Mouse (Mus musculus): Measurements from ENCODE around the gene Dbil5. TPM values are rescaled to one million over a fixed set of nuclear protein-coding genes. Genes with fewer than 3 reads are reported as not detected.

Gene Dbil5
- polyA plus RNA-seq, 1 experiment from 2014 or later = 0.39 TPM

- ATAC-seq (replicated peaks; ENCODE audit: insufficient number of reproducible peaks, low FRiP score, low TSS enrichment, low read depth) (no peak), DNase-seq (ENCODE audit: low spot score) (no peak)
- WGBS = 40% methylated on average over 5 of the region's 5 CpGs
- Histone ChIP-seq H3K4me2 (ENCODE audit: low read depth, low read length) (no peak overlapping the region), H3K4me3 (ENCODE audit: low read depth, low read length) (no peak overlapping the region), H3K36me3 (replicated peaks; ENCODE audit: control insufficient read depth, insufficient read depth, low read depth, low read length) (no peaks in the 10 kb centered on the region), H3K27me3 (ENCODE audit: control insufficient read depth, insufficient read depth, low read length) (no peaks in the 10 kb centered on the region), H3K27ac (replicated peaks; ENCODE audit: low read depth, low read length) (peak overlapping the region; percentile 56), H3K9ac (replicated peaks; ENCODE audit: low read length) (peak overlapping the region; percentile 22), H3K9me3 (replicated peaks; ENCODE audit: control insufficient read depth, low read length) (no peaks in the 10 kb centered on the region), H3K4me1 (ENCODE audit: control insufficient read depth, insufficient read depth, low read length) (peaks cover 3% of the 10 kb centered on the region; the same call in 1 of the 2 replicates)
These were observed 50.6 kb downstream of the Dbil5 start for GRCm38 (mm10) chr11:76268001-76268459.

Other genes with a start within 250 kb of the Dbil5 start
- gene 1700016K19Rik, start 217.7 kb upstream of the Dbil5 start, polyA plus RNA-seq (2014; fragmentation: Nextera tagmentation; extraction: Ambion mirVana) = 0.47 and 0.77 TPM in 2 replicates
- gene Rflnb, start 189.8 kb upstream of the Dbil5 start, polyA plus RNA-seq (2014; fragmentation: Nextera tagmentation; extraction: Ambion mirVana) = 34.7 TPM in 2 replicates
- gene Vps53, start 38.0 kb upstream of the Dbil5 start, polyA plus RNA-seq (2014; fragmentation: Nextera tagmentation; extraction: Ambion mirVana) = 41.1 and 41.7 TPM in 2 replicates
- gene Fam57a, start 37.9 kb upstream of the Dbil5 start, polyA plus RNA-seq (2014; fragmentation: Nextera tagmentation; extraction: Ambion mirVana) = 31.0 and 34.3 TPM in 2 replicates
- gene Gemin4, start 56 bp downstream of the Dbil5 start, polyA plus RNA-seq (2014; fragmentation: Nextera tagmentation; extraction: Ambion mirVana) = 54.7 and 55.6 TPM in 2 replicates
- 22.4 and 25.1 TPM in 2 replicates for gene Mrm3, start 26.1 kb downstream of the Dbil5 start, polyA plus RNA-seq (2014; fragmentation: Nextera tagmentation; extraction: Ambion mirVana)
- gene Glod4, start 26.1 kb downstream of the Dbil5 start, polyA plus RNA-seq (2014; fragmentation: Nextera tagmentation; extraction: Ambion mirVana) = 152 and 158 TPM in 2 replicates
- 40.0 and 41.8 TPM in 2 replicates for gene Nxn, start 181.5 kb downstream of the Dbil5 start, polyA plus RNA-seq (2014; fragmentation: Nextera tagmentation; extraction: Ambion mirVana)
- gene Timm22, start 189.3 kb downstream of the Dbil5 start, polyA plus RNA-seq (2014; fragmentation: Nextera tagmentation; extraction: Ambion mirVana) = 138 TPM in 2 replicates